Mouse (Mus musculus): ENCODE measurements around the gene Rpl39l.
A peak's percentile ranks its signal among the peaks of the same experiment; 100 is the strongest.
"Not testable (repeated sequence)": the region's sequence is repeated elsewhere in the genome, so short reads cannot be mapped to it uniquely, and the experiment has no call there.

The Rpl39l gene

DNA sequence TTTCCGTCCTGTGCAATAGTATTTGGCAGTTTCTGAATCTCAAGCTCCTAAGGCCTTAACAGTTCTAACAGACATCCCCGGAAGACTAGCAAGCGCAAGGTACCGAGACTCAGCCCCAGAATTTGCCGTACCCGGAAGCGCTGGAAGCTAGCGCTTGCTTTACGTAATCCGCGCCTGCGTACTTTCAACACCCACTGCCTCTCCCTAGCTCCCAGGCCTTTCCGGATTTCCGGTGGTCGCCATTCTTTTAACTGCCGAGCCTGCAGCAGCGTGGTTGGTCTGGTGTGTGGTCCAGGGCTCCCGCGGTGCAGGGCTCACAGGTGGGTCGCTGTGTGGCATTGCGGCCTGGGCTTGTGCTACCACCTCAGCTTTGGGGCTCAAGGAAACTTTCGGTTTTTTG is at the start of gene Rpl39l:
Gene Rpl39l (plus strand): TSS at position 222 of the 400 bp plus-strand sequence.
- DNase-seq = no peak

DNA sequence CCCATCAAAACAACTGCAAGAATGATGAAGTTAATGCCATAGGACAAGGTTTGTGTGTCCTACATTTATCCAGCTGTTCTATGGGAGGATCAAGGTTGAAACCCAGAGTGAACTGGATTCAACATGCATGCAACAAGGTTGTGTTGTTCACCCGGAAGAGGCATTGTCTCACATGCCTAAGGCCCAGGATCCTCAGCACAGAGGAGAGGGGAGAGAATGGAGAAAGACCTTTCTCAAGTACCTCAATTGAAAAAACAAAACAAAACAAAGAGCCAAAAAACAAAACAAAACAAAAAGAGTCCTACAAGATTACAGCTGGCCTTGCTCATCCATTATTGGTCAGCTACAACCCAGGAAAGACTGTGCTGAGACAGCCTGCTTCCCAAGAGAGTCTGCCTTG is 42.4 kb upstream of the Rpl39l start:
- DNase-seq = no peak

DNA sequence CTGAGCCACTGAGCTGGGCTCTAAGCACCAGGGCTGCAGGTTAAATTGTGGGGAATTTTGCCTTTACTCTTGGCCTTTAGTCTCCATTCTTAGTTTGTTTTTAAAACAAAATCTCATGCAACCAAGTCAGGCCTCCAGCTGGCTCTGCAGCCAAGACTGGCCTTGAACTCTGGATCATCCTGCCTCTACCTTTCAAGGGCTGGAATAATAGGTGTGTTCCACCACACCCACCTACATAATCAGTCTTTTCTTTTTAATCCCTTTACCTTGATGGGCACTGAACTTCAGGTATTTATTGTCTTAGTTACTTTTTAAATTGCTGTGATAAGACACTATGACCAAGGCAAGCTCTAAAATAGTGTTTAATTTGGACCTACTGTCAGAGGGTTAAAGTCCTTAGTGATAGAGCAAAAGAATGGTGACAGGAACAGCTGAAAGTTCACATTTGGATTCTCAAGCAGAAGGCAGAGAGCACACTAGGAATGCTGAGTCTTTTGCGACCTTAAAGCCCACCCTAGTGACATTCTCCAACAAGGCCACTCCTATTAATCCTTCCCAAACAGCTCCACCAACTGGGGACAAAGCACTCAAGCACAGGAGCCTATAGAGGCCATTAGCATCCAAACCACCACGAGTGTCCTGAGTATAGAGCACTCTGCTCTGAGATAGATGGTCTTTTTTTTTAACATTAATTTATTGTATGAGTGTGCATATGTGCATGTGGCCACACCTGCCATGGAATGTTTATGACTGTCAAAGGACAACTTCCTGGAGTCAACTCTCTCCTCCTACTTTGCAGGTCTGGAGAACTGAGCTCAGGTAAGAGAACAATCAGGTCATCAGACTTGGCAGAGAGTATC is 40.7 kb upstream of the Rpl39l start:
- no peak for DNase-seq

DNA sequence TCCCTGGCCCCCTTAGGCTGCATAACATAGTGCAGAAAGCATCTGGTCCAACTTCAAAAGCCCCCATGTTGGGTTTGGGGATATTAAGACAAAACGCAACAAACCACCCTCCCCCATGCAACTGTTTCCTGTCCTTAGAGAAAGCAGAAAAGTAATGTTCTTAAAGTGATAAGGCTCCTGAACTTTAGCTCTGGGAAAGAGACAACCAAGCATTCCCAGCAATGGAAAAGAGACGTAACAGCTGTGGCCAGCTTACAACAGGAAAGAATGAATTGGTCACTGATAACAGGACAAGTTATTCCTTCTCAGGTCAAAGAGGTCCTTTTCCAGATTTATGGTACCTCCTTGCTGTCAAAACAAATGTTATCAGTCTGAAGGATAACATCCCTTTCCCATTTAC is 26.9 kb upstream of the Rpl39l start:
- no peak for DNase-seq

DNA sequence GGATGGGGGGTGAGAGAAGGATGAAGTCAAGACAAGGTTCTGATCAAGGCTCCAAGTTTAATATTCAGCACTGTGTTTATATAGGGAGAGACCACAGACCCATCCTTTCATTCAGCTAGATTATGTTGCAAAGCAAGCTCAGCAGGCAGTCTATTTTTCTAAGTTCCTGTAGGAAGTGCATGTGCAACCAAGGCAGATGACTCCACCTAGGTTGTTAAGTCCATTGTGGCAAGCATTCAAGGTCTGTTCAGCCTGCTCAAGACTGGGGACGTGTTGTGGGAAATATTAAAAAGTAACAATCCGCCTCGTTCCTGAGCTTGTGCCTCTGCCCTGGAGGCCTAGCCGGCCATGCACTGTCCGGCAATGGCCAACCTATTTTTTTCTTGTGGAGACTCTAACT is 22.6 kb upstream of the Rpl39l start:
- DNase-seq = no peak

- DNase-seq = no peak
These were observed 712 bp upstream of the Rpl39l start for GRCm38 (mm10) chr16:10169123-10169905.

- DNase-seq = no peak
These were observed 1.2 kb downstream of the Rpl39l start for GRCm38 (mm10) chr16:10171276-10171675.

DNA sequence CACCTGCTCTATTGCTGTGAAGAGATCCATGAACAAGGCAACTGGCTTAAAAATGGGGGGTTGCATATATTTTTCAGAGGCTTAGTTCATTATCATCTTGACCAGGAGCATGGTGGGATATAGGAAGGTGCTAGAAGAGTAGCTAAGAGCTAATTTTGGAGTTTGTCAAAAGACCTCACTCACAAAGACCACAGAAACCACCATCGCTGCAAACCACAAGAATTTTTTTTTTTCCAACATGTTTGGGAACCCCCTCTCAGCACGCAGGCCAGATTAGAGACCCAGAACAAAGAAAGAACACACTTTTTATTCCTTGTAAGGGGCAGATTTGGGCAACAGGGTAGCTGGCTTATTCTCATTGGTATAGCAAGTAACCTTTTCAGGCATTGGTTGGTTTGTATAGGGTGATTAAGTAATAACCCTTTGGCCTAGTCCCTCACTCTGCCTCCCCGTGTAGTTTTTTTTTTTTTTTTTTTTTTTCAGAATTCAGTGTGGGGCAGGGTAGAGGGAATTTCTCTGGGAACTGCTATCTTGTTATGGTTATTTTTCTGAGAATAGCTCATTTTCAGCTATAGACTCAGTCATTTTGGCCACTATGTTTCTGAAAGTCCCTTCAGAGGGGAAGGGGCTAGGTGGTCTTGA is 2.3 kb downstream of the Rpl39l start:
- no peak for DNase-seq

GRCm38 (mm10) chr16:10187461-10187860 is 17.4 kb downstream of the Rpl39l start:
- not testable (repeated sequence) for DNase-seq

- DNase-seq = peak; percentile 92
These were observed 22.9 kb downstream of the Rpl39l start, which contains the start of gene Atf7ip2 for GRCm38 (mm10) chr16:10192679-10193506. Gene Atf7ip2 (plus strand): TSS chr16:10192712.

DNA sequence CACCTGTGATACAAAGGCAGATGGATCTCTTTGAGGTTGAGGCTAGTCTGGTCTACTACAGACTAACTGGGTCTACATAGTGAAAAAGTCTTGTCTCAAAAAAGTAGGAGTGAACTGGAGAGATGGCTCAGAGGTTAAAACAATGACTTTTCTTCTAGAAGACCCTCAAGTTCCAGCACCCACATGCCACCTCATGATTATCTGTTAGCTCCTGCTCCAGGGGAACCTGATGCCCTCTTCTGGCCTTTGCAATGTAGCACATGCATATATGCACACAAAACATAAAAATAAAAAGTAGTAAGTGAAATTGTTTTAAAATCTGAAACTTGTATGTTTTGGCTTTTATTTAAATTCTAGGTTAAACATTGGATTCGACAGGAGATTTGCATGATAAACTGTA is 38.8 kb downstream of the Rpl39l start:
- DNase-seq = no peak

- DNase-seq = not testable (repeated sequence)
These were observed 46.3 kb downstream of the Rpl39l start for GRCm38 (mm10) chr16:10216366-10216765.

DNA sequence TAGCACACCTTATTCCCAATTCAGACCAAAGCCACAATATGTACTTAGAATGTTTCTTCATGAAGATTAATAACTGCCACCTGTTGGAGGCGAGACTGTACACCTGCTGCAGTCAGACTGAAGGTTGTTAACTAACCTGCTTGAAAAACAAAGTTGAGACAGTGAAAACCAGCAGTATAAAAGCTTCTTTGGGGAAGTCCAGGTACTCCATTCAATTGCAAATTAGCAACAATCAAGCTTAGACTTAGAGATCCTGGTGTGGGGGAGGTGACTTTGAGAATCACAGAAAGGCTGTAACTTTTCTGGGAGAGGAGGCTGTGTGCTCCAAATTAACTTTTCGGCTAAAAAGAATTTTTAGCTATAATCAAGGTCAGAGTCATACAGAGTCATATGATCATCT is 47.0 kb downstream of the Rpl39l start:
- not testable (repeated sequence) for DNase-seq

Measured in lung, postnatal 10 days (tissue).